Mouse (Mus musculus): ENCODE measurements around the gene Proser2. TPM values are rescaled to one million over a fixed set of nuclear protein-coding genes. Genes with fewer than 3 reads are reported as not detected.

The Proser2 gene
- 3.8 and 4.5 TPM in 2 replicates for polyA plus RNA-seq (2016; fragmentation: Nextera tagmentation; extraction: Ambion mirVana)

GRCm38 (mm10) chr2:6129555-6130355 is at the start of gene Proser2:
Proser2 (minus strand) TSS chr2:6130211.
- peak within 1 kb of the TSS; percentile 61 for H3K9ac ChIP-seq
- no peaks in the 10 kb centered on the region for H3K36me3 ChIP-seq
- no peaks in the 10 kb centered on the region for H3K9me3 ChIP-seq
- H3K4me3 ChIP-seq: peak within 1 kb of the TSS; percentile 67
- peak within 1 kb of the TSS; percentile 90 for H3K4me2 ChIP-seq (replicated peaks)
- peaks cover 19% of the 10 kb centered on the region for H3K27me3 ChIP-seq (replicated peaks)
- ATAC-seq (ENCODE audit: low FRiP score, low read depth): peak; percentile 85
- no peak within 1 kb of the TSS for H3K27ac ChIP-seq
- H3K4me1 ChIP-seq: no peaks in the 10 kb centered on the region
- under 1% methylated on average over 83 of the region's 83 CpGs for WGBS

GRCm38 (mm10) chr2:6179749-6180117 is 49.7 kb upstream of the Proser2 start:
- Histone ChIP-seq H3K27me3 (replicated peaks) (no peaks in the 10 kb centered on the region), H3K4me2 (replicated peaks) (no peak overlapping the region), H3K27ac (no peak overlapping the region), H3K9ac (no peak overlapping the region), H3K36me3 (no peaks in the 10 kb centered on the region), H3K9me3 (0 out of 2 replicates have a peak, but pooled peaks cover 12% of the 10 kb centered on the region), H3K4me1 (no peaks in the 10 kb centered on the region), H3K4me3 (no peak overlapping the region)
- ATAC-seq (ENCODE audit: low FRiP score, low read depth): no peak
- WGBS: 96% methylated on average over 1 of the region's 1 CpGs

GRCm38 (mm10) chr2:6178901-6179748 is 49.1 kb upstream of the Proser2 start:
- no peaks in the 10 kb centered on the region for H3K4me1 ChIP-seq
- peak; percentile 76 for ATAC-seq (ENCODE audit: low FRiP score, low read depth)
- H3K9me3 ChIP-seq: 0 out of 2 replicates have a peak, but pooled peaks cover 7% of the 10 kb centered on the region
- H3K27ac ChIP-seq: no peak overlapping the region
- no peak overlapping the region for H3K4me2 ChIP-seq (replicated peaks)
- H3K9ac ChIP-seq: no peak overlapping the region
- H3K27me3 ChIP-seq (replicated peaks): no peaks in the 10 kb centered on the region
- H3K4me3 ChIP-seq: no peak overlapping the region
- H3K36me3 ChIP-seq: no peaks in the 10 kb centered on the region
- WGBS: 65% methylated on average over 16 of the region's 16 CpGs

- Histone ChIP-seq H3K4me1 (no peaks in the 10 kb centered on the region), H3K36me3 (no peaks in the 10 kb centered on the region), H3K4me2 (replicated peaks) (no peak overlapping the region), H3K27ac (no peak overlapping the region), H3K9me3 (no peaks in the 10 kb centered on the region), H3K4me3 (no peak overlapping the region), H3K27me3 (replicated peaks) (no peaks in the 10 kb centered on the region), H3K9ac (no peak overlapping the region)
- WGBS: 49% methylated on average over 3 of the region's 3 CpGs
- ATAC-seq (ENCODE audit: low FRiP score, low read depth): no peak
These were observed 43.0 kb upstream of the Proser2 start for GRCm38 (mm10) chr2:6173013-6173412.

DNA sequence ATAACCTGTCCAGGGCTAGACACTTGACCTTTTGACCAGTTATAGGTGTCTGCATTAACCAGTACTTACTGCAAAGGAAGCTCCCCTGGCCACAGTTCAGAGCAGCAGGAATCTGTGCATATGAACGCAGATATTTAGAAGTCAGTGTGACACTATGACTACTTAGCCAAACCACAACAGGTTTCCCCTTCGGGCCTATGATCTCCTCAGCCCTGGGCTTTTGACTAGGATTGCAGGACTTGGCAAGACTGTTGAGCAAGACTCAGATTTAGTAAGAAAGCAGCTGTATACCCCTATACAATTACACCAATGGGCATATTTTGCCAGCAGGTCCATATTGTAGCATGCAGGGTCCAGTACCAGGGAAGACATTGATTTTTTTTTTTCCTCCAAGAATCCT is 38.5 kb upstream of the Proser2 start:
- no peak overlapping the region for H3K9ac ChIP-seq
- no peak overlapping the region for H3K4me2 ChIP-seq (replicated peaks)
- H3K36me3 ChIP-seq: no peaks in the 10 kb centered on the region
- no peaks in the 10 kb centered on the region for H3K27me3 ChIP-seq (replicated peaks)
- ATAC-seq (ENCODE audit: low FRiP score, low read depth): no peak
- H3K4me3 ChIP-seq: no peak overlapping the region
- WGBS: 85% methylated on average over 2 of the region's 2 CpGs
- H3K27ac ChIP-seq: no peak overlapping the region
- no peaks in the 10 kb centered on the region for H3K4me1 ChIP-seq
- no peaks in the 10 kb centered on the region for H3K9me3 ChIP-seq

- H3K4me3 ChIP-seq: no peak overlapping the region
- H3K9me3 ChIP-seq: no peaks in the 10 kb centered on the region
- no peak overlapping the region for H3K4me2 ChIP-seq (replicated peaks)
- no peak overlapping the region for H3K9ac ChIP-seq
- H3K27ac ChIP-seq: no peak overlapping the region
- 29% methylated on average over 5 of the region's 5 CpGs for WGBS
- no peaks in the 10 kb centered on the region for H3K36me3 ChIP-seq
- H3K27me3 ChIP-seq (replicated peaks): no peaks in the 10 kb centered on the region
- peak; percentile 53; the same call in 1 of the 2 replicates for ATAC-seq (ENCODE audit: low FRiP score, low read depth)
- no peaks in the 10 kb centered on the region for H3K4me1 ChIP-seq
These were observed 38.0 kb upstream of the Proser2 start for GRCm38 (mm10) chr2:6167843-6168558.

- Histone ChIP-seq H3K9ac (no peak overlapping the region), H3K27ac (no peak overlapping the region), H3K27me3 (replicated peaks) (no peaks in the 10 kb centered on the region), H3K36me3 (no peaks in the 10 kb centered on the region), H3K9me3 (no peaks in the 10 kb centered on the region), H3K4me3 (no peak overlapping the region), H3K4me2 (replicated peaks) (no peak overlapping the region), H3K4me1 (no peaks in the 10 kb centered on the region)
- no peak for ATAC-seq (ENCODE audit: low FRiP score, low read depth)
- WGBS: 78% methylated on average over 6 of the region's 6 CpGs
These were observed 35.8 kb upstream of the Proser2 start for GRCm38 (mm10) chr2:6165771-6166170.

DNA sequence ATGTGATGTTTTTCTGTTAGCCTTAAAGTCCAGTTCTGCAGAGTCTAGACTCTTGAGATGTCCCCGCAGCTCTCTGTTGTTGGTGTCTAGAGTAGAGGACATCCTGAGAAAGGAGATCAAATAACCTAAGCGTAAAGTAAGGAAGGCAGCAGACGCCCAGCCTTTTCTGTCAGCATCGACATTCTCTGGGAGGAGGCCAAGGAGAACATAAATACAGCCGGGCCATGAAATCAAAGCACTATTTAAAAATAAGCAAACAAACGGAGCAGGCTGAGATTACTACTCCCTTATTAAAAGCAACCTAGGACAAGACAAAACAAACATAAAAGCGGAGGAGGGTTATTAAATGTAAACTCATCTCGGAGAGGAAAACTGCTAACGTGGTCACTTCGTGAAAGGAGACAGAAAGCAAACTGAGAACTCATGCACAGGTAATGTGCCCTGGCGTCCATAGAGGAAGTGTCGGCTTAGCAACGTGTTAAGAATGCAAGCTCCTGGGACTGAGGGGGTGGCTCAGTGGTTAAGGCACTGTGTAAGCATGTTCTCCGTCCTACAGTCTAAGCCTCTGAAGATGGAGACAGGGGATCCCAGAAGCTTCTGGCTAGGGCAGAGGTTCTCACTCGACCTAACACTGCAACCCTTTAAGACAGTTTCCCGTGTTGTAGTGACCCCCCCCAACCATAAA is 34.7 kb upstream of the Proser2 start:
- H3K36me3 ChIP-seq: no peaks in the 10 kb centered on the region
- no peak overlapping the region for H3K4me2 ChIP-seq (replicated peaks)
- ATAC-seq (ENCODE audit: low FRiP score, low read depth): no peak
- H3K9me3 ChIP-seq: no peaks in the 10 kb centered on the region
- H3K4me1 ChIP-seq: peaks cover 4% of the 10 kb centered on the region; the same call in 1 of the 2 replicates
- no peak overlapping the region for H3K9ac ChIP-seq
- no peak overlapping the region for H3K4me3 ChIP-seq
- WGBS: 70% methylated on average over 16 of the region's 16 CpGs
- no peaks in the 10 kb centered on the region for H3K27me3 ChIP-seq (replicated peaks)
- H3K27ac ChIP-seq: no peak overlapping the region

DNA sequence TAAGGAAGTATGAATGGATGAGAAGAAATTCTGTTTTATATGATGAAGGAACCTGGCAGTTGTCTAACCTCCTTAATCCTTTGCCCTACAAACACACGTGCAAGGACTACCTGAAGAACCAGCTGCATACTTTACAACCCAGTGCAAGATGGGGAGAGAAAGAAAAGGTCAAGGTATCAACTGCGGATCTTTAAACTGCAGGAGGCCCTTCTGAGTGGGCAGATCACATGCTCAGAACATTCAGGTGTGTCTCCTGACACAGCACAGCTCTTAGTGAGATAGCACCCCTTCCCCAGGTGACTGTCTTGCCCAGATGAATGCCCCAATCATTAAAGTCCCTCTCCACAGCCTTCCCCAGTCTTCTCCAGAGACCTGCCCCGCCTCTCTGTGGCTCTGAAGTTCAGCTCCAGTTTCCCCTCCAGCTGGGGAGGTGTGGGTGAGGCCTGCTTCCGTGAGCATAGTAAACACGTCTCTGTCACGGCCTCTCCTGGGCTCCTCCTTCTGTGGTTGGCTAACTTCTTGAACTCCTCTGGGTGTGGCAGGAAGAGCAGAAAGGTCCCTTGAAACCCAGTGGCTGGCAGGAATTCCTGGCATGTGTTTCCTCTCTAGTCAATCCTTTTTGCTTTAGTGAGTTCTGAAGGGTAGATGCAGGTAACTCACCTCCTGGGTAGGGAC is 32.5 kb upstream of the Proser2 start:
- no peak overlapping the region for H3K4me2 ChIP-seq (replicated peaks)
- H3K27me3 ChIP-seq (replicated peaks): no peaks in the 10 kb centered on the region
- H3K9ac ChIP-seq: no peak overlapping the region
- H3K27ac ChIP-seq: no peak overlapping the region
- no peak for ATAC-seq (ENCODE audit: low FRiP score, low read depth)
- no peaks in the 10 kb centered on the region for H3K9me3 ChIP-seq
- no peak overlapping the region for H3K4me3 ChIP-seq
- 58% methylated on average over 6 of the region's 6 CpGs for WGBS
- no peaks in the 10 kb centered on the region for H3K36me3 ChIP-seq
- peaks cover 4% of the 10 kb centered on the region; the same call in 1 of the 2 replicates for H3K4me1 ChIP-seq

- H3K36me3 ChIP-seq: no peaks in the 10 kb centered on the region
- no peak overlapping the region for H3K27ac ChIP-seq
- 63% methylated on average over 2 of the region's 2 CpGs for WGBS
- H3K9ac ChIP-seq: no peak overlapping the region
- no peak overlapping the region for H3K4me2 ChIP-seq (replicated peaks)
- no peak overlapping the region for H3K4me3 ChIP-seq
- no peak for ATAC-seq (ENCODE audit: low FRiP score, low read depth)
- peaks cover 4% of the 10 kb centered on the region; the same call in 1 of the 2 replicates for H3K4me1 ChIP-seq
- no peaks in the 10 kb centered on the region for H3K9me3 ChIP-seq
- H3K27me3 ChIP-seq (replicated peaks): no peaks in the 10 kb centered on the region
These were observed 29.7 kb upstream of the Proser2 start for GRCm38 (mm10) chr2:6159735-6160134.

DNA sequence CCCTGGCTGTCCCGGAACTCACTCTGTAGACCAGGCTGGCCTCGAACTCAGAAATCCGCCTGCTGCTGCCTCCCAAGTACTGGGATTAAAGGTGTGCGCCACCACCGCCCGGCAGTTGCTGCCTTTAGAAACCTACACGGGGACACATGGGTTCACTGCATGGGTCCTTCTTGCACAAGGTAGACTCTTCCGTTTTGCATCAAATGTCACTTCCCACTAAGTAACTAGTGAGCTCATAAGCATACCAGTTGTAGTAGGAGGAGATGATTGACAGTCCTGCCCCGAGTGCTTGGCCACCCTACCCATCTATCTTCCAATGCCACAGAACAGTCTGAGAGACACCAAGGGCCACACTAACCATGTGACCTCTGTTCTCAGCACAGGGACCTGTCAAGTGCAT is 29.2 kb upstream of the Proser2 start:
- no peaks in the 10 kb centered on the region for H3K9me3 ChIP-seq
- H3K9ac ChIP-seq: no peak overlapping the region
- H3K36me3 ChIP-seq: no peaks in the 10 kb centered on the region
- WGBS: 91% methylated on average over 9 of the region's 9 CpGs
- peaks cover 4% of the 10 kb centered on the region; the same call in 1 of the 2 replicates for H3K4me1 ChIP-seq
- H3K4me2 ChIP-seq (replicated peaks): no peak overlapping the region
- no peaks in the 10 kb centered on the region for H3K27me3 ChIP-seq (replicated peaks)
- H3K27ac ChIP-seq: no peak overlapping the region
- H3K4me3 ChIP-seq: no peak overlapping the region
- no peak for ATAC-seq (ENCODE audit: low FRiP score, low read depth)
